Mouse (Mus musculus) liver, adult 10 weeks (tissue): ENCODE results near the gene Smoc2. TPM values are rescaled to one million over a fixed set of nuclear protein-coding genes. Genes with fewer than 3 reads are reported as not detected.

Source experiments
- polyA plus RNA-seq: library from polyadenylated mRNA; stranded (reverse); fragments of 350-450 nt; fragmentation: Illumina TruSeq; extraction: RNeasy Lipid Tissue Mini Kit (QIAGEN cat#74804); gene quantifications from one replicate; pipeline ENCODE4 v1.2.3, GENCODE M21; 2014; ENCODE audit warnings: low read depth, low replicate concordance

Gene Smoc2
- 2.9 TPM for polyA plus RNA-seq

GRCm38 (mm10) chr17:14279177-14279965 lies at the start of gene Smoc2:
TSS of gene Smoc2 (plus strand) at chr17:14279506.

Other genes with a start within 250 kb of the Smoc2 start
- gene Gm7358, start 220.0 kb upstream of the Smoc2 start, polyA plus RNA-seq, result not detected
- 0.48 TPM for gene Dact2, start 75.2 kb upstream of the Smoc2 start, polyA plus RNA-seq